Mouse (Mus musculus): Measurements from ENCODE around the gene Supt4a.

Gene Supt4a

GRCm38 (mm10) chr11:87737175-87737740 lies at the start of gene Supt4a:
Gene Supt4a (plus strand): TSS chr11:87737552.
- peak; percentile 96 for ATAC-seq (ENCODE audit: low TSS enrichment)

DNA sequence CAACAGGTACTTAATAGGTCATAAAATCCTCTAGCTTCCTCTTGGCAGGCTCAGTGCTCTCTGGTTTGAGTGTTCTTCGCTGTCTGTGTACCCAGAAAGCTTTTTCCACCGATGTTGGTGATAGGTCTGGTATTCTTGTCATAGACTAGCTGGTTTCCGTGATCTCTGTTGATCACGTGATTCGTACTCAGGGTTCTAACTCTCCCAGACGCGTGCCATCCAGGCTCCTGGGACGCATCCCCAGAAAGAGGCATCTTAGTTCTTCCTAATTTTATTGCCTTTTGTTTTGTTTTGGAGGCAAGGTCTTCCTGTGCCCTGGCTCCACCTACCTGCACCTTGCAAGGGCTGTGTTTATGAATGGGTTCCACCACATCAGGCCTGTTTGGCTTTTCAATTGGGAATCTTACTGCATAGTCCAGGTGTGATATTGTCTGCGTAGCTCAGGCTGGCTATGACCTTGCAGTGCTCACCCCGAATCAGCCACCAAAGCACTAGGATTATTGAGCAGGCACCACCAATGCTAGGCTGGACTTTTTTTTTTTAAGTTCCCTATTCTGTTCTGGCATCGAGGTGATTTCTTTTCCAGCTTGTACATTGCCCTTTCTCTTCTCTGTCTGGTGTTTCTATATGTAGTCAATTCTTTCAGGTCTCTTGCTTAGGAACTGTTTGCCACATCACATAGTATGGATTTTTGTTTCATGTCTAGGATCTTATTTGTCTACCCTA lies 48.7 kb upstream of the Supt4a start:
- ATAC-seq (ENCODE audit: low TSS enrichment): no peak

DNA sequence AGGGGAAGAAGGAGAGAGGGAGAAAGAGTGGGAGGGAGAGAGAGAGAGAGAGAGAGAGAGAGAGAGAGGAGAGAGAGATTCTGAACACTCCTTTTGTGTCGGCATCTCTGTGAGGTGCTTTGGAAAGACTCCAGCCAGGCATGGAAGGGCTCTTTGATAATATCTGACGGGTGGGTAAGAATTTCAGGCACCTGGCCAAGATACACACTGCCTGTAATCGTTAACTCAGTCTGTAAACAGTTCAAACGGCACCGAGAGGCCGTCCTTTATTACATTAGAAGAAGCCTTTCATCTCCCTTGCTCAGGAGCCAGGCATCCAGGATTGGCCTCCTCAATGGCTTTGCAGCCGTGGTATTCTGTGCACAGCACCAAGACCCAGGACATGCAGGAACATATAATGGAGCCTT lies 47.9 kb upstream of the Supt4a start:
- no peak for ATAC-seq (ENCODE audit: low TSS enrichment)

DNA sequence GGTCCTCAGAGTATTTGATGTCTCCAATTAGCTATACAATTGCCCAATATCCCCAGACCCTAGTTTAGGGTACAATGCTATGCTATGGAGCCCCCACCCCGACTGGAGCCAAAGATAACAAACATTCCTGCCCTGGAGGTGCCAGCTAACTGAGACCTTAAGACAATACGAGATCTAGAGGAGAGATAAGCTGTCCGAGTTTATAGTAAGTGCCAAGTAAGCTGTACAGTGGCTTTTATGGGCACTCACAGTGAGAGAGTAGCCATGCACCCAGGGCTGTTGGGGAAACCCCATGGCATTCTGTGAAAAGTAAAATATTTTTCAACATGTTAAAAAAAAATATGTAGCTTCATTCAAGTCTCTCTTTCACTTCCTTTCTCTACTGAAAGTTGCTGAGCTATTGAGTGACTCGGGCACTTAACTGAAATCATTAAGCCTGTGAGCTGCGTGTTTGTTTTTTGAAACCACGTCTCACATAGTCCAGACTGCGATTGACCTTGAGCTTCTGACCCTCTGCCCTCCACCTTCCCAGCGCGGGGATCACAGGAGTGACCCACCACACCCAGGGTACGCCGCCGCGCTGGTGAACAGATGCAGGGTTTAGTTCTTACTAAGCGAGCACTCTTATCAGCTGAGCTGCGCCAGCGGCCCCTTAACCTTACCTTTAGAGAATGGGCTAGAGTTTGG lies 47.2 kb upstream of the Supt4a start:
- ATAC-seq (ENCODE audit: low TSS enrichment): no peak

- ATAC-seq (ENCODE audit: low TSS enrichment): no peak
Observed at GRCm38 (mm10) chr11:87697131-87697682, 40.1 kb upstream of the Supt4a start.

GRCm38 (mm10) chr11:87698126-87698525 lies 39.2 kb upstream of the Supt4a start:
- ATAC-seq (ENCODE audit: low TSS enrichment): no peak

- ATAC-seq (ENCODE audit: low TSS enrichment): no peak
Observed at GRCm38 (mm10) chr11:87701108-87701507, 36.2 kb upstream of the Supt4a start.

GRCm38 (mm10) chr11:87701877-87702620 lies 35.3 kb upstream of the Supt4a start:
- no peak for ATAC-seq (ENCODE audit: low TSS enrichment)

DNA sequence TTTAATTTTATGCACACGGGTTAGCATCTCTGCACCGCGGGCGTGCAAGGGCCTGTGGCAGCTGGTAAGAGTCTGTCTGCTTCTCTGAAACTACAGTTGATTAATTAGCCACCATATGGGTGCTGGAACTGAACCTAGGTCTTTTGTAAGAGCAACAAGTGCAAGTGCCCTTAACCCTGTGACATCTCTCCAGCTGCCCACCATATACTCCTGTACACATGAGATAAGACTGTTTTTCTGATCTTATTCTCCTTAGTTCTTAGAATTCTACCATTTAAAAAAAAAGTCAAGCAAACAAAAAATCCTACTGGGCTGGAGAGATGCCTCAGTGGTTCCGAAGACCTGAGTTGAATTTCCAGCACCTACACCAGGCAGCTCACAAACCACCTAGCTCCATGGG lies 33.7 kb upstream of the Supt4a start:
- no peak for ATAC-seq (ENCODE audit: low TSS enrichment)

DNA sequence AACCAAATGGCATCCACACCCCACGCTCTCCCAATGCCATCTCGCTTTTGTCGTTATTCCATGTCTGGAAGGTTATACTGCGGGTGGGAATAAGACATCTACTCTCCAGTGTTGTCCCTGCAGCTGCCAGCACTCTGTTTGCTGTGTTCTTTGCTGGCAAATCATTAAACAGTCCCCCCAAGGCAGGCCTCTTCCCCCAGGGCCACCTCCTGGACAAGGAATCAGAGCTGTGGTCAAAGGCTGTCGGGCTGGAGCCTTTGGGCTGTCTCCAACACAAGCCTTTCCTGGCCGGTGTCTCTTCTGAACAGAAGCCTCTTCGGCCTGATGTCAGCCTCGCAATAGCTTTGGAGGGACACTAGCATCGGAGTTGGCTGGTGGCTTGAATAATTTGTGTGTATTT lies 33.1 kb upstream of the Supt4a start:
- ATAC-seq (ENCODE audit: low TSS enrichment): no peak

GRCm38 (mm10) chr11:87707570-87707969 lies 29.8 kb upstream of the Supt4a start:
- no peak for ATAC-seq (ENCODE audit: low TSS enrichment)

GRCm38 (mm10) chr11:87708979-87709378 lies 28.4 kb upstream of the Supt4a start:
- peak; percentile 92 for ATAC-seq (ENCODE audit: low TSS enrichment)

DNA sequence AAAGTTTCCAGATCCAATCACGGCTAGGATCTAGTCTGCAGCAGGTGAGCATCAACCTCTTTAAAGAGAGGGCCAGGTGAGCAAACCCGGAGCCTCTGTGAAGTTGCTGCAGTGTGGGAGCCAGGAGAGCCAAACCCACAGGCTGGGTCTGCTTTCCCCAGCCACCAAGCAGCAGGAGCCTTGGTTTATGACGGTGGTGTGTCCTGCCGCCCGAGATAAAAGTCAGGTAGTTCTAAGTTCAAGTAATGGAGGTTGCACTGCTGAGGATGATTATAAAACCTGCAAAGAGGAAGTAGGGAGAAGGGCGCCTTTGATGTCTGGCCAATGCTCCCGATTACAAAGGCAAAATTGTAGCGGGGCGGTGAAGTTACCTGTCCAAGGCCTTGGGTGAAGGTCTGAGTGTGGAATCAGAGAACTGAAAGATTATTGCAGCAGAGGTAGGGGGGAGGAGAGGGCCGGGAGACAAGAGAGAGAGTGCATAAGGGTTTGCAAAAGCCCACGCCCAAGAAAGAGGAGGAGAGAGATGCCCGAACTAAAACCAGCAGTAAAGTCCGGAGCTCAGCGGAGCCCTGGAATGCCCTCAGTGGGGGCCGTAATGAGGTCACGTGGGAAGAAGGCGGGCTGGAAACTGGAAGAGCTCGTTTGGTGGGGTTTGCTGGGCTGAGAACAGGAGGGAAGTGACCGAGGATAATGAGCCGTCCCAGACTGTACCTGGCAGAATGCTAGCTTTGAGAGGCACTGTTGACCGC lies 27.7 kb upstream of the Supt4a start:
- ATAC-seq (ENCODE audit: low TSS enrichment): no peak

DNA sequence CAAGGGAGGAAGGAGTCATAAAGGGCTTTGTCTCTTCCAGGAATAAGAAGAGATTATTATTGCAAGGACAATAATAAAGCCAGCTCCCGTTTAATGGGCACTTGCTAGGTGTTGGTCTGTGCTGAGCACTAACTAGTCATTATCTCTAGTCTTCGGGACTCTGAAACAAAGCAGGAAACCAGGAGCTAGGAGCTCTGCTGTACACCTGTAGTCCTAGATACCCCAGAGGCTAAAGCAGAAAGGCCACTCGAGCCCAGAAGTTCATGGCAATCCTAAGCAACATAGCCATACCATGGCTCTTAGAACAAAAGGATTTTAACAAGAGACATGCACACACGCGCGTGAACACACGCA lies 27.1 kb upstream of the Supt4a start:
- no peak for ATAC-seq (ENCODE audit: low TSS enrichment)

- ATAC-seq (ENCODE audit: low TSS enrichment): no peak
Observed at GRCm38 (mm10) chr11:87712188-87712587, 25.2 kb upstream of the Supt4a start.

DNA sequence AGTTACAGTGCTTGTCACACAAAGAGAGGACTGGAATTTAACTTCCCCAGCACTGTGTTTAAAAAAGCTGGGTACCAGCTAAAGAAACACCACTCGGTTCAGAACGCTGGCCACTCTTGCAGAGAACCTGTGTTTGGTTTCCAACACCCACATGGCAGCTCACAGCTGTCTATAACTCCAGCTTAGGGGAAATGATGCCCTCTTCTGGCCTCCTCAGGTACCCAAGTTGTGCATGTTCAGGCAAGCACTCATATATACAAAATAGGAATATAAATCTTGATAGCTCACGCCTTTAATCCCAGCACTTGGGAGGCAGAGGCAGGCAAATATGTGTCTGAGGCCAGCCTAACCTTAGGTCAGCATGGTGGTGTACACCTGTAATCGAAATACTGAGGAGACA lies 21.4 kb upstream of the Supt4a start:
- ATAC-seq (ENCODE audit: low TSS enrichment): no peak

GRCm38 (mm10) chr11:87719526-87719925 lies 17.8 kb upstream of the Supt4a start:
- no peak for ATAC-seq (ENCODE audit: low TSS enrichment)

GRCm38 (mm10) chr11:87720324-87720723 lies 17.0 kb upstream of the Supt4a start:
- ATAC-seq (ENCODE audit: low TSS enrichment): no peak

GRCm38 (mm10) chr11:87720839-87721238 lies 16.5 kb upstream of the Supt4a start:
- ATAC-seq (ENCODE audit: low TSS enrichment): no peak

DNA sequence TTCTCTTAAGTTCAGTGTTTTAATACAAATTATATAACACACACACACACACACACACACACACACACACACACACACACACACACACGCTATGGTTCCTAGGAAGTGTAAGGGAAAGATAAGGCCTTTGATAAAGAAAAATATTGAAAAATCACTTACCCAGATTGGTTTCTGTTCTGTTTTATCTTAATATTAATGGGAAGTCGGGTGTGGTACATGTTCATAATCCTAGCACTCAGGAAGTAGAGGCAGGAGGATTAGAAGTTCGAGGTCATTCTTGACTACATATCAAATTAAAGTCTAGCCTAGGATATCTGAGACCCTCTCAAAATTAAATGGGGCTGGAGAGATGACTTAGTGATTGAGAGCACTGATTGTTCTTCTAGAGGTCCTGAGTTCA lies 15.2 kb upstream of the Supt4a start:
- ATAC-seq (ENCODE audit: low TSS enrichment): no peak

- no peak for ATAC-seq (ENCODE audit: low TSS enrichment)
Observed at GRCm38 (mm10) chr11:87722891-87723290, 14.5 kb upstream of the Supt4a start.

DNA sequence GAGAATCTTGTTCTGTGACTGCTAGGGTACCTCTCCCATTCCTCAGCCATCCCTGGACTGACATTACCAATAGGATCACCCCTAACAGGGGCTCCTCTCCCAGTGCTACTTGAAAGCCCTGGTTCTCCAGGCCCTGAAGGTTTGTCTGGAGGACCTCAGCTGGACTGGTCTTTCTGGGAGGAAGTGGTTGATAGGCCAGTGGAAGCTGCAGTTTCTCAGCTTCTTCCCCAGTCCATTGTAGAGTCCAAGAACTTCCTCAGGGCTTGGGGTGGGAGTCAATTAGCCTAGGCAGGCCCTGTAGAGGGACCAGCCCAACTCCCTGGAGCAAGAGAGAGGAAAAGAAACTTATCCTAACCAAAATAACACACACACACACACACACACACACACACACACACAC lies 11.8 kb upstream of the Supt4a start:
- no peak for ATAC-seq (ENCODE audit: low TSS enrichment)
